Mouse (Mus musculus) olfactory bulb, adult 2 months (tissue): ENCODE data around the gene Colq.

Source experiments
- CTCF ChIP-seq: fragments of 200-500 bp; IDR thresholded peaks from 2 replicates; pipeline ENCODE4 v1.5.1; 2012; ENCODE audit warnings: low read depth, mild to moderate bottlenecking, low read length, moderate library complexity; ENCODE audit not compliant: insufficient read depth
- POLR2A ChIP-seq: fragments of 200-500 bp; IDR thresholded peaks from 2 replicates; pipeline ENCODE4 v1.6.1; 2012; ENCODE audit warnings: mild to moderate bottlenecking, low read depth, low read length, moderate library complexity; ENCODE audit not compliant: insufficient read depth

GRCm38 (mm10) chr14:31495538-31495937, 95.6 kb downstream of the Colq start:
- TF ChIP-seq CTCF (no peak), POLR2A (no peak)
